Mouse (Mus musculus) megakaryocyte progenitor cell, adult 5-6 weeks (primary cell): ENCODE results near the gene Vac14. TPM values are rescaled to one million over a fixed set of nuclear protein-coding genes. Genes with fewer than 3 reads are reported as not detected.

Experiments
- ATAC-seq: replicated peaks from 2 replicates; pipeline ENCODE4 v1.8.0; 2016; ENCODE audit warnings: mild to moderate bottlenecking, moderate TSS enrichment, inconsistent platforms; ENCODE audit not compliant: poor library complexity
- total RNA-seq, 2 experiments: library from RNA; stranded (forward) in 1 of 2; stranded (reverse) in 1 of 2; fragments of 157-497, 149-512 nt in 1 of 2; fragments of 200-1000 nt in 1 of 2; gene quantifications; 2 replicates each; pipeline versions ENCODE4 v1.2.3 to v1.2.4; 2015 to 2017

The Vac14 gene
- total RNA-seq, 2 experiments from 2014 or later = 26.2 to 33.2 TPM

DNA sequence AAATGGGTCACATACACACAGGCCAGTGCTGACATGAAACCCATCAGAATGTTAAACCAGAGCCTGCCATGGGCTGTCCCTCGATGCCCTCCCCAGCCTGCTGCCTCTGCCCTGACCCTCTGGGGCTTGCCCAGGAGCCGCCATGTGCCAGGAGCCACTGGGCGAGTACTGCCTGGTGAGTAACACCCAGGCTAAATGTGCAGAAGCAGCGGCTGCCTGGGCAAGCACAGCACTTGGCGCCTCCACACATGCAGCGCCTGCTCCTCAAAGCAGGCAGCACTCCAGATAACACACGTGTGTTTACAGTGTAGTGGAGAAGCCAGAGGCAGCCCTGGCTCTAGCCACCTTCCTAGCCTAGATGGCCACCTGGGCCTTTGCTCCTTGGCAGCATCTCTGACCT is 94.7 kb downstream of the Vac14 start:
- no peak for ATAC-seq

DNA sequence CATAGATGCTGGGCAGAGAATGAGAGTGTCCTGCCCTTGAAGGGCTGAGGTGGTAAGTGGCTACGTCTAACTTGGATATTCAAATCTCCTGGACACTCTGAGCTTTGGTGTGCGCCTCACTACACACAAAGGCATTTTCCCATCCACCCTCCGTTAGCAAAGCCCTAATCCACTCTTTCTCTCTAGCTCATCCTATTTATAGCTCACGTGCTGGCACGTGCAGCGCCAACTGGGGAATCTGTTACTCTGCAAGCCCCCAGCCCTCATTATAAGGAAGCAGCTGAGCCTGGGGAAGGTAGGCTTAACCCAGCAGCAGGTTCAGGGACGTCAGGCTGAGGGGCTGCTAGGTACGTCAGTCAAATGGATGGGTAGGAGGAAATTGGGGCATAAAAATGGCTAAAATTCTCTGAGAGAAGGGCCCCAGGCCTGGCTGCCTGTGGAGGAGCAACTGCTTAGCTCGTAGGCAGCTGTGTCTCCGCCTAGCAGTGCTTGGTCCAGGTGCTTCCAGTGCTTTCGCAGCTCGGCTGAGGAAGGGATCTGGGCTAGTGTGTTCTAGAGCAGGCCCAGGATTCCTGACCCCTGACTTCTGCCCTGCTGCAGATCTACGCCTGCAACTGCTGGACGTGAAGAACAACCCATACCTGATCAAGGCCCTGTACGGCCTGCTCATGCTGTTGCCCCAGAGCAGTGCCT is 96.6 kb downstream of the Vac14 start:
- no peak for ATAC-seq

DNA sequence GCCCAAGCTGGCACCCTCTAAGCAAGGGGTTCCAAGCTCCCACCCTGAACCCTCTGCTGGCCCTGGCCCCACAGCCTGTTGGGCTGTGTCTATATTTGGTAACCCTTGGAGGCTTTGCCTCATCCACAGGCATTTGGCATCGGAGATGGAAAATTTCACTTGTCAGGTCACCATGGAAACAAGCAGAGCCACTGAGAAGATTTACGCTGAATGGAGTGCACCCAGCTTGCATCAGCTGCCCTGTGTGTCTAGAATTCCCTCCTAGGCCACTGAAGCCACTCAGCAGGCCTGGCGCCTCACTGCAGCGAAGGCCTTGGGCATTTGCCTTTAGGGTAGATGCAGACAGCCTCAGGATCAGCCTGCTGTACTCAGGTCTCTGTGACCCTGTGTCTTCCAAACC is 97.7 kb downstream of the Vac14 start:
- no peak for ATAC-seq

DNA sequence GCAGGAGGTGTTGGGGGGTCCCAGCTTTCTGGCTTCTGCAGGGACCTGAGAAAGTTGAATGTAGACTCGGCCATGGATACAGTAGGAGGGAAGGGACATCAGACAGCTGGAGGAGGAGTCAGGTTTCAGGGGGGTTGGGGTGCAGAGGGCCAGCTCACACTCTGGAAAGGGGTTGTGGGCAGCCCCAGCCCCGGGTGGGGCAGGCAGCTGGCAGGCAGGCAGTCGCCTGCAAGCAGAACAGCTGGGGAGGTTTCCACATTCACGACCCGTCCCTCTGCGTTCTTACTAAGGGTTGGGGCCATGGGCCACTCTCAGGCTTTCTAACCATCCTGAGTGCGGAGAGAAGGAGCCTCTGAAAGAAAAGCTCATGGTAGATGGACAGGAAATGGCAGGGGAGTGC is 98.7 kb downstream of the Vac14 start:
- ATAC-seq = no peak

DNA sequence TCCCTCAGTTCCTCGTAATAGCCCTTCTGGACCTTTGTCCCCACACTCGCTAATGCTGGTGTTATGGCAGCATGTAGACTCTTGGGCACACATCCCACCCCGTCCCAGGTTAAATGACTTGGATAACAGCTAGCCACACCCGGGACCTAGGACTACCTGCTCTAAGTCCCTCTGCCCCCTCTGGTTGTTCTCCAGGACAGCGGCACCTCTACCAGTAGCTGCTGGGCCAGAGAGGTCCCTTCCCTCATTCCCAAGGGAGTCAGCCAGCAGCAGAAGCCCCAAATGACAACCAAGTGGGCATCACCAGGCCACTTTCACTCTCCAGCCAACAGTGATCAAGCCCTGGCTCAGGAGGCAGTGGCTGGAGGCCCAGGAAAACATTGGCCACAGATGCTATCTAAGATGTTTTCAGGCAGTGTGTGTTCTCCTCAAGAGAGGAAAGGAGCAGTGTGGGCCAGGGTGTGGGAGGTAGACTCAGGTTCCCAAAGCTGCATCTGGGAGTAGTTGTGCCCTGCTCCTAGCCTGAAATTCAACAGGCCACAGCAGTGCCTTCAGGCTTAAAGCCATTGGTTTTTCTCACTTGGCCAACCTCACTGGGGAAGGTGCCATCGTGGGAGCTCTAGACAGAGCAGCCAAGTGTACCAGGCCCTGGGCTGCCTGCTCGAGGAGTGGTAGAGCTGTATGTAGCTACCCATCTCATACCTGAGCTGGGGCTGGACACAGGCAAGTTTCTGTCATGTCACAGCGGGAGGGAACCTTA is 100.0 kb downstream of the Vac14 start:
- no peak for ATAC-seq

DNA sequence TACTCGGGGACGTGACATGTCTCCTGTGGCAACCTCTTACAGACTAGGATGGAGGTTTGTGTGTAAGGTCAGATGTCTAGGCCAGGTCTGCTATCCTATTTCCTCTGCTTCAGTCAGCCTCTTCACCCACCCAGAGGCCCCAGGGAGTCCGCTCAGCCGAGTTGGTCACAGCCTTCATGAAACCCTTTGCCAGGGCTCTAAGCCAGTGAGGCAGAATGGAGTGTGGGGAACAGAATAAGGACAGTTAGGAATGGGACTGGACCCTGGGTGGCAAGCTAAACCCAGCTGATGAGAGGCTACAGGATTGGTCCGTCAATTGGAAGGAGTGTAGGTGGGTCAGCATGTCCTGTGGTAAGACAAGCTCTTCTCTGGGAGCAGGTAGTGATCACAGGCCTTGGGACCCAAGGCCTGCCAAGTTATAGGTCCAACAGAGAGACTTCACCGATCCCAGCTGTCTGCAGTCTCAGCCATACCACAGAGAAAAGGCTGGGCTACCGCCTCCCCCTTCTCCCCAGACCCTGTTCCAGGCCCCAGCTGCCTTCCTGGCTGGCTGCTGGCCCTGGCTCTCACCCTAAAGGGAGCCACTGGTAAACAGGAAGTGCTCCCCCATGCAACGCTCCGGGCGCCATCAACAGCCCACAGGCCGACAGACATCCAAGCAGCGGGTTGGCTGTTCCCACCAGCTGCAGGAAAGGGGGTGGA is 100.7 kb downstream of the Vac14 start:
- peak; percentile 19 for ATAC-seq

DNA sequence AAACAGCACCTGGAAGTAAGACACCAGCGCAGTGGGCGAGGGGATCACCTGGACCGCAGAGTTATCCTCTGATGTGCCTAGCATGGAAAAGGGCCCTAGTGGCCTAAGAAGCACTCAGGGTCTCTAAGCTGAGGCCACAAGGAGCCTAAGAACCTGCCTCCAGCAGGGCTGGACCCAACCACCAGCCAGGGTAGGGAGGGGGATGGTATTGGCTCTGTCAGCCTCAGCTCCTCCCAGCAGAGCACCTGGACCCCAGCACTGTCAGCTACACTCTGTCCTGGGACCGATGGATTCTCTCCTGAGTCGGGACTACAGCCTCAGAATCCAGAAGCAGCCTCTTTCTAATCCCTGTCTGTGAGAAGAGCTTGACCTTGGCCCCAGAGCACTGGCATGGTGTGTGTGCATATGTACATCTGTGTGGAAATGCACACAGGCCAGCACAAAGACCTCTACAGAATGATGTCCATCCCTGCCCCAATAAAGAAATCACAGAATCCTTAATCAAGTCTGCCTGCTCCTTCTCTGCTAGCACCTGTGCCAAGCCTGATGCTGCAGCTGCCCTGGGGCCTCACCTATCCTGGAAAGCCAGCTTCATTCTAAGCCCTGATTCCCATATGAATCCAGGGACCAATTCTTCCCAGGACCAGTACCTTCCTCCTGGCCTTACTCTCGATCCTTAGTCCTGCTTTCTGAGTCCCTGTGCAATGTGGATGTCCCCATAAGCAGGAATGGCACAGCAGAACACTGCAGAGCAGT is 101.7 kb downstream of the Vac14 start:
- ATAC-seq = no peak

DNA sequence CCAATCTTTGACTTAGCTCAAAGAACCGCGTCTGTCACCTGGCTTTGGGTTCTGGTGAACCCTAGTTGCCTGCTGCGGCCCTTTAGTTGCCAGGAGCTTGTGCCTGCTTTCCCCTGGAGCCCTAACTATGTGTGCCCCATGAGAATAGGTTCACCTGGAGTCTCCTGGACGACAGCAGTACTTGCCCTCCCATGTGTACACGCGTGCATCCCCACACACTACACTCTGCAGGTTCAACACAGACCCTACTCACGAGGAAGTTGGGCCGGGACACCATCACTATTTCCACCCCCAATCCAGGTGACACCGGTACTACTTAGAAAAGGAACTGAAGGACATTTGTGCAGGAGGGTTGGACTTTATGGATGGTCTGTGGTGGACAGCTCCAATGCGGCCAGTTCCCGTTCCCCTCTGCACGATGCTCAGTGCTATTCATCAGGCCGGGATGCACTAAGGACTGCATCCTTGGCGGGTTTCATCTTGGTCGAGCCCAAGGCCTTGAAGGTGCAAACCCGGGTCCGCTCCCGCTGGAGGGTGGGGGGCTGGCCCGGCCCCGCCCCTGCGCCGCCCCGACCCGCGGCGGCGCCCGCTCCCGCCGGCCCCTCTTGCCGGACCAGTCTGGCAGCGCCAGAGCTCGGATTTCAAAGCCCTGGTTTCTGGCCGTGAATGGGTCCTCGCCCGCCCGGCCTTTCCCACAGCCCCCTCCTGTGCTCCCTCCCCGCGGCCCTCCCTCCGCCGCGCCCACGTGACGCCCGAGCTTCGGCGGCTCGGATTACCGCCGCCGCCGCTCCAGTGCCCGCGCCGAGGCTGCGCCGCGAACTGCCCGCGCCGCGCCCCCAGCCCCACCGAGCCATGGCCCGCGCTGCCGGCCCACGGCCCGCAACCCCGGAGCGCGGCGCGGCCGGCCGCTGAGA is 102.6 kb downstream of the Vac14 start, which contains the start of gene Mtss1l:
Mtss1l (plus strand) TSS at position 792 of the 914 bp plus-strand sequence.
- 0 out of 2 replicates have a peak, but pooled peaks have one; percentile 9 for ATAC-seq

DNA sequence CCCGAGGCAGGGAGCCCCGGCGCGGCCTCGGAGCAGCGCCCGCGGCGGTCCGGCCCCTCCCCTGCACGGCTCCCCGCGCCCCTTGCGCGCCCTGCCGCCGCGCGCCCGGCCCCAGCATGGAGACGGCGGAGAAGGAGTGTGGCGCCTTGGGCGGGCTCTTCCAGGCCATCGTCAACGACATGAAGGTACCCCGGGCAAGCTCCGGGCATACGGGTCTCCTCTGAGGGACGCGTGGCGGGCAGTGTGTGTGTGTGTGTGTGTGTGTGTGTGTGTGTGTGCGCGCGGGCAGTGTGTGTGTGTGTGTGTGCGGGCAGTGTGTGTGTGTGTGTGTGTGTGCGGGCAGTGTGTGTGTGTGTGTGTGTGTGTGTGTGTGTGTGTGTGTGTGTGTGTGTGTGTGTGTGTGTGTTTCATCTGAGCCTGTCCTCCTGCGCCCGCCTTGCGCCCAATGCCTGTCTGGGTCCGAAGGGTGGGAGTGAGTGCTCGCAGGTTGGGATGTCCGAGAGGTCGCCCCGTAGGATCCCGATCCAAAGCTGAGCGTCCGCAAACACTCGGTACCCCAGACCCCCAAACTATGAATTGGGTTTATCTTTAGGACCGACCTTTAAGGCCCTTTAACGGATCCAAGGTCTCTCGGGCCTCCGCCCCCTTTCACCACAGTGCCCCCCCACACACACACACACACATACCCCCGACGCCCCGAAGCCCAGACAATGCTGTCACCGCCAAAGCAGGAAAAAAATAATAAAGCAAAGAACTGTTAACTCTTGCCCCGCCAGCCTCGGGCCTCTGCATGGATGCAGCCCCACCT is 103.4 kb downstream of the Vac14 start:
- ATAC-seq = peak; percentile 32

DNA sequence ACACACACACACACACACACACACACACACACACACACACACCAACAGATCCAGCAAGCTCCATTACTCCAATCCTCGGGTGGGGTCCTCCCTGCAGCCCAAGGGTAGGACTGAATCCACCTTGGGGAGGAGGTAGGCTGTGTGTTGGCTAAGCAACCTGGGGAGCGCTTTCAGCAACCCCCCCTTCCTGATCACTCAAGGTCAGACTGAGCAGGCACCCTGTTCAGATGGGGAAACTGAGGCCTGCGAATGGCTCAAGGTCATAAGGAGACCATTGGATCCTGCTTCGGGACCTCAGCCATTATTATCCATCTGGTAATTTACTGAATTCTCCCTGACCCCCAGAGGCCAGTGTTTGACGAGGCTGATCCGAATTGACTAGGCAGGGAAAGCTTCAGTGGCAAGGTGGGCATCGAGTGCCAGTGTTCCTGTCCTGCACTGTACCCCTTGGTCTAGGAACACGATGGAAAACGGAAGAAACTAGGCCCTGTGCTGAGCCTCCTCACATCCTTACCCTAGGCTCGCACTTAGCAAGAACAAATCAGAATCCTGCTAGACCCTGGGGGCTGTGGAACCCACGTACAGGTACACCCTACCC is 104.1 kb downstream of the Vac14 start:
- ATAC-seq = no peak

DNA sequence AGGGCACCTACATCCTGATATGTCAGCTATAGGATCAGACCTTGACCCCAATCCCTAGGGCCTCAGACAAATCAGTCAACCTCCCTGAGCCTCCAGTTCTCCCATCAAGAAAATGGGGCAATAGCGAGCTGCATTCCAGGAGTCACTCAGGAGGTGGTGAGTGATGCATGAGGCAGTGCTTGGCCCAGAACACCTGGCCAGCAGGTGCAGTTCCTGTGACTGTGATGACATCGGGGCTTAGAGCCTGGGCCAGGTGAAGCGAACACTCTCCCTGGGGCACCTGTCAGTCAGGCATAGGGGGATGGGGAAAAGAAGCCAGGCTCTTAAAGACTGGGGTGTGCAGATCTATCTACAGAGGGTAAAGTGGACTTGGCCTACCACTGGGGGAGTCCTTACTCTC is 106.1 kb downstream of the Vac14 start:
- no peak for ATAC-seq

DNA sequence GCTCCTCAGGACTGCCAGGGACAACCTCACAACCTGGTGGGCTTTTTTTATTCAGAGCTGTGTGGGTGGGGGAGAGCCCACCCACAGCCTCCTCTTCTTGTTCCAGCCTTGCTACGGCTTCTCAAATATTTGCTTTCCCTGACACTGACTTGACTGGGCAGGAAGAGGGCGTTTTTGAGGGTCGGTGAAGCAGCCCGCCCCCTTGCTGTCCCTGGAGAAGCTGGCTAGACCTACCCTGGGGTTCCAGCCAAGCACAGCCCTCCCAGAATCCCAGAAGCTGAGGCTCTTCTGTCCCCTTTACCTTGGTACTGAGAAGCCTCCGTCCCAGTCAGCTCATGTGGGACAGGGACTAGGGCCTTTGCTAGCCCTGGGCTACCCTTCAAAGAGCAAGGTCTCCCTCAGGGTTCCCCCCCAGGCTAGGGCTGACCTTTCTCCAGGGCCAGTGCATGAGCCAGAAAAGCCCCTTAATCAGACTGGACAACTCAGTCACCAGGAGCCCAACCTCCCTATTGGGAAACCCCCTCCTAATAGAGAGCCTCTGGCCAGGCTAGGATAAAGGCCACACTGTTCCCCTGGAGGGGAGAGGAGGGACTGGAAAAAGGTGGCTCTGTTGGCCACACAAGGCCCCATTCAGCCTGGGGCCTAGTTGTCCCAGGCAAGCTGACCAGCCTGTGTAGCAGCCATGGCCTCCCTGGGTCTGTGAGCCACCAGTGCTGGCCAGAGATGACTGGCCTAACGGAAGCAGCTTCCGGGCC is 106.9 kb downstream of the Vac14 start:
- ATAC-seq = no peak

DNA sequence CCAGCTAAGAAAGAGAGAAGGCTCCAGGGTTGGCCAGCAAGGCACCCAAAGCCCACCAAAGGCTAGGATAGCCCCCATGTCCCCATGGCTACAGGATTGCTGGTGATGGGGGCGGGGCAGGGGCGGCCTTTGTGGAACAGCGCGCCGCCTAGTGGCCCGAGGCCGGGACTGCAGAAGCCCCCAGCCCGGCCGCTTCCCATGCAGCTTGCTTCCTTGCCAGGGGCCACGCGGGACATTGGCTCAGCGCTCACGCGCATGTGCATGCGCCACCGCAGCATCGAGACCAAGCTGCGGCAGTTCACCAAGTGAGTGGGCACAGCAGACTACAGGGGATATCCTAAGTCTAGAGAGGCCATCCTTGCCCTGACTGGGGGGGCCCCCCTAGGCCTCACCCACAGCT is 108.5 kb downstream of the Vac14 start:
- peak; percentile 66 for ATAC-seq

DNA sequence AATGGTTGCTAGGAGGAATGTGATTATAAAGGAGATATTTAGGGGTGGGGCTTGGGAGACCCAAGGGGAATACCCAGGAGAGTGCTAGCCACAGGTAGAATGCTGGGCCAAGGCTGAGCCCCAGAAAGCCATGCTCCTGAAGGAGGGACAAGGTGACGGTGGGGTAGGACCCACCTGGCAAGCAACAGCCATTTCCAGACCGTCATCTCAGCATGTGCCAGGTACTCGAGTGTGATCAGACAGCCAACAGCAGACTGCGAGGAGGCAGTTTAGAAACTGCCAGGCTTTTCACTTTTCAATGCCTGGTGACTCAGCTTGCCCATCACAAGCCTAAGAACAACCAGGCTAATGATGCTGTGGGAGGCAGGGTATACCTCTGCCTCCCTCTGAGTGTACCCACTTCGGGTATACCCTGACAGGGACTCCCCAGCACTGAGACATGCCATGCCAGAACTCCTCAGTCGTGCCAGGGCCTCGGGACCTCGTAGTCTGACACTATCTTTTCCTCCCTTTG is 113.0 kb downstream of the Vac14 start:
- ATAC-seq = no peak

DNA sequence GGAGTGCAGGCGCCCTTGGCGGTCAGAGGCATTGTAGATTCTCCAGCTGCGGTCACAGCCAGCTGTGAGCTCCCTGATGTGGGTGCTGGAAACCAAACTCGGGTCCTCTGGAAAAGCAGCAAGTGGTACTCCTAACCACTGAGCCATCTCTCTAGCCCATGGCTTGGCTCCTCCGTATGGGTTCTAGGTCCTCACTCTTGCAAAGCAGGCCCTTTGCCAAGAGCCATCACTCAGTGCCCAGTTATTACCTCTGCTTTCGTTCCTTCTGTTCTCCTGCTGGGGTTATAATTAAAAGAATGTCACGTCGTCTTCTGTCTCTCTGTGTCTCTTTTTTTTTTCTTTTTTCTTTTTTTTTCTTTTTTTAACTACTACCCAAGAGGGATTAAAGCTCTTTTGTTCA is 114.7 kb downstream of the Vac14 start:
- ATAC-seq = no peak

DNA sequence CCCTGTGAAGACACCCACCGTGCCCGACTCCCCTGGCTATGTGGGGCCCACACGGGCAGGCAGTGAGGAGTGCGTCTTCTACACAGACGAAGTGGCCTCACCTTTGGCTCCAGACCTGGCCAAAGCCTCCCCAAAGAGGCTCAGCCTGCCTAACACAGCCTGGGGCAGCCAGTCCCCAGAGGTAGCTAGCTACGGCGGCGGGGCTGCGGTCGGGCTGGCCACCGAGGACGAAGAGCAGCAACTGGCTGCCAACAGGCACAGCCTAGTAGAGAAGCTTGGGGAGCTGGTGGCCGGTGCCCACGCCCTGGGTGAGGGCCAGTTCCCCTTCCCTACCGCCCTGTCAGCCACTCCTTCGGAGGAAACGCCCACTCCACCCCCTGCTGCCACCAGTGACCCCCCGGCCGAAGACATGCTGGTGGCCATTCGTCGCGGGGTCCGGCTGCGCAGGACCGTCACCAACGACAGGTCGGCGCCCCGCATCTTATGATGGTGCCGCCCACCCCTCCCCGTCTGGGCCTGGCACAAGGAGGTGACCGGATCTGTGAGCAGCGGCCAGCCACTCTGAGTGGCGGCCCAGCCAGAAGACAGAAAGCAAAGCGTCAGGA is 120.3 kb downstream of the Vac14 start:
- no peak for ATAC-seq

DNA sequence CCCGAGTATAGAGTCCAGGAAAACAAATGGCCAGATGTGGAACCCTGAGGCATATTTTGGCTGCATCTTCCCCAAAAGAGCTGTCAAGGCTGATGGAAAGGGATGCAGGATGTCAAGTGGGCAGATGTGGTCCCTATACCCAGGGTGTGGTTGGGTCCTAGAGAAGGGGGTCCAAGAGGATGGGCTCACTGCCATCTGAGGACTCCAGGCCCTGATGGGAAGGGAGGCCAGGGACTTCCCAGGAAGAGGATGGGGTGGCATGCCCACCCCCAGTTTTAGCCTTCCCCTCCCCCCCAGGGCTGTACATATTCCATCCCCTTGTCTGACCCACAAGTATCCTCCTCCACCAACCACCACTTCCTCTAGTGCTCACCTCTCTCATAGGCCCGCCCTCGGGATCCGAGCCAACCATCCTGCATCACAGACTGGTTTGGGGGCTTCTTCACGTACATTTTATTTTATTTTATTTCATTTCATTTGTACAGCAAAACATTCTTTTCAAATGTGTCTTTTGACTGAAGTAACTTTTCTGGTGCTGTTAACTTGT is 122.3 kb downstream of the Vac14 start:
- no peak for ATAC-seq
